In genomic region chr15:93657171-93657570, GRCm38 (mm10) we compare ENCODE assay signal across 21 mouse cellular contexts.
A peak's percentile ranks its signal among the peaks of the same experiment; 100 is the strongest.
DNase-seq lines count a peak whose midpoint lies in the region; ATAC-seq and TF ChIP-seq lines count a peak whose summit lies in the region.
"Had no signal": no experiment of that assay in that cellular context is flagged by ENCODE, and none has a peak within 500 bp of the region (broad histone marks: within the 10 kb centered on the region; RNA-seq: fewer than 3 reads in every experiment).

No protein-coding gene starts in this region.

- no peak overlapping the region for H3K9ac ChIP-seq in embryonic facial prominence, embryonic 12.5 days
- H3K9ac ChIP-seq in heart, embryonic 14.5 days (ENCODE audit: low read length): no peak overlapping the region; the same call in 1 of the 2 replicates
- no peak overlapping the region for H3K9ac ChIP-seq in midbrain, embryonic 11.5 days (ENCODE audit: low read length)
- H3K9ac ChIP-seq in midbrain, postnatal 0 days (replicated peaks; ENCODE audit: low read length, poor library complexity, severe bottlenecking): no peak overlapping the region
- H3K9ac ChIP-seq: forebrain, embryonic 15.5 days; hindbrain, embryonic 14.5 days; liver, embryonic 13.5 days; midbrain, embryonic 12.5 days had no signal

- no peak for TF ChIP-seq POLR2A in myocyte (IDR thresholded peaks at IDR 0.05; ENCODE audit: insufficient read length, low read depth)

- WGBS in embryonic facial prominence, embryonic 12.5 days: 85% methylated on average over 6 of the region's 6 CpGs
- 89% methylated on average over 6 of the region's 6 CpGs for WGBS in embryonic facial prominence, embryonic 10.5 days
- 86% methylated on average over 6 of the region's 6 CpGs for WGBS in heart, embryonic 14.5 days
- 97% methylated on average over 6 of the region's 6 CpGs for WGBS in midbrain, embryonic 11.5 days
- WGBS in midbrain, postnatal 0 days: 93% methylated on average over 6 of the region's 6 CpGs

- H3K4me2 ChIP-seq in embryonic facial prominence, embryonic 12.5 days (replicated peaks): no peak overlapping the region
- H3K4me2 ChIP-seq in heart, embryonic 14.5 days (ENCODE audit: low read length): peak overlapping the region; percentile 50
- no peak overlapping the region for H3K4me2 ChIP-seq in midbrain, embryonic 11.5 days
- no peak overlapping the region for H3K4me2 ChIP-seq in midbrain, postnatal 0 days (ENCODE audit: low read depth, low read length, poor library complexity, severe bottlenecking)
- H3K4me2 ChIP-seq in myocyte (ENCODE audit: low read depth): peak overlapping the region; percentile 33
- H3K4me2 ChIP-seq: forebrain, embryonic 15.5 days; hindbrain, embryonic 14.5 days; liver, embryonic 13.5 days; midbrain, embryonic 12.5 days had no signal

- peak overlapping the region; percentile 51; the same call in 1 of the 2 replicates for H3K27ac ChIP-seq in embryonic facial prominence, embryonic 12.5 days
- no peak overlapping the region for H3K27ac ChIP-seq in embryonic facial prominence, embryonic 10.5 days (replicated peaks)
- peak overlapping the region; percentile 58 to 84 for H3K27ac ChIP-seq in heart, embryonic 14.5 days (replicated peaks in 1 of 2; ENCODE audit: control insufficient read depth in 1 of 2, insufficient read depth in 1 of 2, low read depth in 2 of 2, low read length in 2 of 2)
- no peak overlapping the region for H3K27ac ChIP-seq in midbrain, embryonic 11.5 days (ENCODE audit: low read depth, low read length)
- no peak overlapping the region for H3K27ac ChIP-seq in midbrain, postnatal 0 days (ENCODE audit: low read depth, low read length)
- H3K27ac ChIP-seq: forebrain, embryonic 15.5 days; hindbrain, embryonic 14.5 days; layer of hippocampus, adult 2 months; liver, embryonic 13.5 days; midbrain, embryonic 12.5 days had no signal

- H3K4me1 ChIP-seq in embryonic facial prominence, embryonic 12.5 days: peaks cover 20% of the 10 kb centered on the region
- peaks cover 11% of the 10 kb centered on the region; the same call in 1 of the 2 replicates for H3K4me1 ChIP-seq in embryonic facial prominence, embryonic 10.5 days
- peaks cover 14 to 22% of the 10 kb centered on the region in 2 experiments for H3K4me1 ChIP-seq in heart, embryonic 14.5 days (ENCODE audit: control insufficient read depth in 2 of 2, insufficient read depth in 2 of 2, low read length in 2 of 2)
- no peaks in the 10 kb centered on the region for H3K4me1 ChIP-seq in midbrain, embryonic 11.5 days (ENCODE audit: control insufficient read depth, insufficient read depth, low read length)
- H3K4me1 ChIP-seq in midbrain, postnatal 0 days (ENCODE audit: insufficient read depth, low read length): no peaks in the 10 kb centered on the region
- H3K4me1 ChIP-seq: forebrain, embryonic 15.5 days; liver, embryonic 13.5 days; midbrain, embryonic 12.5 days had no signal

- no peaks in the 10 kb centered on the region for H3K27me3 ChIP-seq in embryonic facial prominence, embryonic 12.5 days
- no peaks in the 10 kb centered on the region for H3K27me3 ChIP-seq in embryonic facial prominence, embryonic 10.5 days (replicated peaks; ENCODE audit: low read depth, poor library complexity, severe bottlenecking)
- H3K27me3 ChIP-seq in heart, embryonic 14.5 days (ENCODE audit: control insufficient read depth, insufficient read depth, low read length): no peaks in the 10 kb centered on the region
- no peaks in the 10 kb centered on the region for H3K27me3 ChIP-seq in midbrain, embryonic 11.5 days (ENCODE audit: control insufficient read depth, insufficient read depth, low read length)
- H3K27me3 ChIP-seq in midbrain, postnatal 0 days (ENCODE audit: insufficient read depth, low read length): no peaks in the 10 kb centered on the region
- H3K27me3 ChIP-seq in myocyte (ENCODE audit: control insufficient read depth, insufficient read depth, insufficient read length): no peaks in the 10 kb centered on the region
- H3K27me3 ChIP-seq: forebrain, embryonic 15.5 days; liver, embryonic 13.5 days; midbrain, embryonic 12.5 days had no signal

- H3K36me3 ChIP-seq in embryonic facial prominence, embryonic 12.5 days: no peaks in the 10 kb centered on the region
- H3K36me3 ChIP-seq in embryonic facial prominence, embryonic 10.5 days (replicated peaks): no peaks in the 10 kb centered on the region
- no peaks in the 10 kb centered on the region for H3K36me3 ChIP-seq in heart, embryonic 14.5 days (ENCODE audit: control insufficient read depth, insufficient read depth, low read length)
- no peaks in the 10 kb centered on the region for H3K36me3 ChIP-seq in midbrain, embryonic 11.5 days (ENCODE audit: control insufficient read depth, insufficient read depth, low read length)
- H3K36me3 ChIP-seq in midbrain, postnatal 0 days (ENCODE audit: insufficient read depth, low read length): no peaks in the 10 kb centered on the region
- H3K36me3 ChIP-seq in myocyte (ENCODE audit: control insufficient read depth, insufficient read depth): no peaks in the 10 kb centered on the region
- H3K36me3 ChIP-seq: forebrain, embryonic 15.5 days; liver, embryonic 13.5 days; midbrain, embryonic 12.5 days had no signal

- DNase-seq in embryonic facial prominence, embryonic 10.5 days (ENCODE audit: low spot score): no peak
- DNase-seq in heart, adult 18-20 months: no peak
- DNase-seq in midbrain, embryonic 11.5 days (ENCODE audit: low spot score, missing footprints): peak; percentile 69
- no peak for DNase-seq in midbrain, postnatal 0 days (ENCODE audit: low spot score)
- no peak for DNase-seq in yolk sac, embryonic 10.5 days (ENCODE audit: low spot score)
- DNase-seq: adrenal gland, postnatal 36 days; cerebellum, adult 9-11 months; gastrocnemius, postnatal 10 days; kidney, adult 8-10 months; kidney, postnatal 25 days; liver, embryonic 13.5 days; lung, adult 2 months; lung, postnatal 14 days had no signal

- no peak for TF ChIP-seq CTCF in midbrain, postnatal 0 days (IDR thresholded peaks at IDR 0.05)

- 0 out of 2 replicates have a peak, but pooled peaks cover 3% of the 10 kb centered on the region for H3K9me3 ChIP-seq in embryonic facial prominence, embryonic 12.5 days
- H3K9me3 ChIP-seq in embryonic facial prominence, embryonic 10.5 days: no peaks in the 10 kb centered on the region
- peaks cover 6% of the 10 kb centered on the region for H3K9me3 ChIP-seq in heart, embryonic 14.5 days (ENCODE audit: control insufficient read depth, low read length)
- no peaks in the 10 kb centered on the region for H3K9me3 ChIP-seq in midbrain, embryonic 11.5 days (ENCODE audit: control insufficient read depth, low read length)
- no peaks in the 10 kb centered on the region for H3K9me3 ChIP-seq in midbrain, postnatal 0 days (ENCODE audit: low read length)
- H3K9me3 ChIP-seq: forebrain, embryonic 15.5 days; liver, embryonic 13.5 days; midbrain, embryonic 12.5 days had no signal

- no peak overlapping the region for H3K4me3 ChIP-seq in embryonic facial prominence, embryonic 12.5 days
- H3K4me3 ChIP-seq in embryonic facial prominence, embryonic 10.5 days: no peak overlapping the region
- H3K4me3 ChIP-seq in heart, embryonic 14.5 days (ENCODE audit: control insufficient read depth in 1 of 2, insufficient read depth in 1 of 2, low read depth in 1 of 2, low read length in 2 of 2): no peak overlapping the region
- no peak overlapping the region for H3K4me3 ChIP-seq in midbrain, embryonic 11.5 days (ENCODE audit: low read depth, low read length)
- H3K4me3 ChIP-seq in midbrain, postnatal 0 days (ENCODE audit: low read depth, low read length): no peak overlapping the region
- H3K4me3 ChIP-seq in myocyte: no peak overlapping the region
- H3K4me3 ChIP-seq: forebrain, embryonic 15.5 days; layer of hippocampus, adult 2 months; liver, embryonic 13.5 days; midbrain, embryonic 12.5 days had no signal

- ATAC-seq in embryonic facial prominence, embryonic 12.5 days (ENCODE audit: insufficient number of reproducible peaks, insufficient read depth, low FRiP score, low TSS enrichment): no peak
- ATAC-seq in heart, embryonic 14.5 days (ENCODE audit: insufficient number of reproducible peaks, insufficient read depth, low FRiP score, low read depth): no peak
- ATAC-seq in midbrain, embryonic 11.5 days (ENCODE audit: low FRiP score): no peak
- no peak for ATAC-seq in midbrain, postnatal 0 days (ENCODE audit: low FRiP score)
- ATAC-seq: forebrain, embryonic 15.5 days; inflammation-experienced regulatory T-cells, adult 6 months had no signal

- H3K79me2 ChIP-seq in myocyte (ENCODE audit: control insufficient read depth, insufficient read depth): no peaks in the 10 kb centered on the region

- no peak overlapping the region for H3ac ChIP-seq in myocyte (ENCODE audit: control insufficient read depth, insufficient read length)

TF ChIP-seq in myocyte, 11 proteins besides CTCF, POLR2A, EP300 and RAD21:
- TF ChIP-seq TCF12 (IDR thresholded peaks at IDR 0.05; ENCODE audit: insufficient read depth, poor library complexity, severe bottlenecking): no peak
- no peak for TF ChIP-seq CEBPB (IDR thresholded peaks at IDR 0.05; ENCODE audit: insufficient read depth, poor library complexity, severe bottlenecking)
- TF ChIP-seq POLR2AphosphoS2 (IDR thresholded peaks at IDR 0.05; ENCODE audit: insufficient read length, low read depth): no peak
- TF ChIP-seq REST (IDR thresholded peaks at IDR 0.05; ENCODE audit: insufficient read depth, insufficient read length): no peak
- TF ChIP-seq TCF3 (IDR thresholded peaks at IDR 0.05; ENCODE audit: insufficient read length, low read depth): no peak
- TF ChIP-seq MYOG (IDR thresholded peaks at IDR 0.05; ENCODE audit: control insufficient read depth in 1 of 3, insufficient read depth in 1 of 3, insufficient read length in 2 of 3, low read depth in 2 of 3): no peak
- no peak for TF ChIP-seq MAX (IDR thresholded peaks at IDR 0.05; ENCODE audit: low read depth)
- no peak for TF ChIP-seq USF1 (IDR thresholded peaks at IDR 0.05; ENCODE audit: low read depth)
- TF ChIP-seq SRF (IDR thresholded peaks at IDR 0.05; ENCODE audit: control insufficient read depth, insufficient read length, low read depth): no peak
- no peak for TF ChIP-seq E2F4 (IDR thresholded peaks at IDR 0.05; ENCODE audit: insufficient read depth)
- TF ChIP-seq MYOD1 (IDR thresholded peaks at IDR 0.05; ENCODE audit: control insufficient read depth in 1 of 3, insufficient read length in 2 of 3, low read depth in 2 of 3): no peak
TF ChIP-seq in myocyte: peak in this region for 0.

Comparison
In these comparisons a context has a peak if more than half of its experiments do, and no peak if none do; other contexts are left out.
1. H3K27ac ChIP-seq: peak in embryonic facial prominence, embryonic 12.5 days (single experiment) and heart, embryonic 14.5 days (2 of 2); none in embryonic facial prominence, embryonic 10.5 days (single experiment), midbrain, embryonic 11.5 days (single experiment) and midbrain, postnatal 0 days (single experiment).
2. H3K4me2 ChIP-seq: peak in heart, embryonic 14.5 days (single experiment) and myocyte (single experiment); none in embryonic facial prominence, embryonic 12.5 days (single experiment), midbrain, embryonic 11.5 days (single experiment) and midbrain, postnatal 0 days (single experiment).